ENCODE assay signal across 16 mouse cellular contexts in the genomic region with DNA sequence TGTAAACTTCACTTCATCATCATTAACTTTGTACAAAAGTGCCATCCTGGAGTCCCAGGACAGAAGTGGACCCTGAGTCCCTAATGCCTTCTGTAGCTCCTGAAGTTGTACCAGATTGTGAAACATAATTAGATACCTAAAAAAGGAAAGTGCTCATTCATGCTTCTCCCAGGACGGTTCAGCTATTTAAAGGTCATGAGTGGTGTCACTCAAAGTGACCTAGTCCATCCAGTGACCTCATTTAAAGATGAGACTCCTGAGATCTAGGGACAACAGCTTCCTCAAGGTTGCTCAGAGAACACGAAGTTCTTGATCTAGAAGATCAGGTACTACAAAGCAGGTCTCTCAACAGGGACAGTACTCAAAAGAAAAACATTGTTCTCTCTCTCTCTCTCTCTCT.
"Had no signal": no experiment of that assay in that cellular context is flagged by ENCODE, and none has a peak within 500 bp of the region (broad histone marks: within the 10 kb centered on the region; RNA-seq: fewer than 3 reads in every experiment).

No protein-coding gene starts in this region.

- H3K4me1 ChIP-seq: neural tube, embryonic 13.5 days; neural tube, embryonic 15.5 days; stomach, embryonic 15.5 days had no signal

- H3K27me3 ChIP-seq: neural tube, embryonic 13.5 days; neural tube, embryonic 15.5 days; stomach, embryonic 15.5 days had no signal

- H3K4me2 ChIP-seq: neural tube, embryonic 13.5 days; neural tube, embryonic 15.5 days; stomach, embryonic 15.5 days had no signal

- H3K27ac ChIP-seq: neural tube, embryonic 13.5 days; neural tube, embryonic 15.5 days; stomach, embryonic 15.5 days; stomach, postnatal 0 days had no signal

- H3K9me3 ChIP-seq: neural tube, embryonic 13.5 days; neural tube, embryonic 15.5 days; stomach, embryonic 15.5 days had no signal

- H3K36me3 ChIP-seq: neural tube, embryonic 13.5 days; neural tube, embryonic 15.5 days; stomach, embryonic 15.5 days had no signal

- H3K4me3 ChIP-seq: neural tube, embryonic 13.5 days; neural tube, embryonic 15.5 days; stomach, embryonic 15.5 days had no signal

- DNase-seq: retina, postnatal 1 day; right cerebral cortex, adult 18-20 months; right cerebral cortex, postnatal 14 days; right cerebral cortex, postnatal 25 days; right cerebral cortex, postnatal 4 days; spleen, adult 18-20 months; thymus, adult 18-20 months; thymus, adult 2 months; thymus, postnatal 14 days; thymus, postnatal 25 days; thymus, postnatal 36 days; thymus, postnatal 4 days had no signal

- H3K9ac ChIP-seq: neural tube, embryonic 13.5 days; neural tube, embryonic 15.5 days; stomach, embryonic 15.5 days had no signal
